Mouse (Mus musculus) cerebellum, adult 18-20 months (tissue): ENCODE data around the gene Acap1.
"Not testable (repeated sequence)": the region's sequence is repeated elsewhere in the genome, so short reads cannot be mapped to it uniquely, and the experiment has no call there.

Experiments used
- DNase-seq, 2 experiments: peaks; one replicate each; pipeline ENCODE4 v3.0.0; 2021

Gene Acap1

DNA sequence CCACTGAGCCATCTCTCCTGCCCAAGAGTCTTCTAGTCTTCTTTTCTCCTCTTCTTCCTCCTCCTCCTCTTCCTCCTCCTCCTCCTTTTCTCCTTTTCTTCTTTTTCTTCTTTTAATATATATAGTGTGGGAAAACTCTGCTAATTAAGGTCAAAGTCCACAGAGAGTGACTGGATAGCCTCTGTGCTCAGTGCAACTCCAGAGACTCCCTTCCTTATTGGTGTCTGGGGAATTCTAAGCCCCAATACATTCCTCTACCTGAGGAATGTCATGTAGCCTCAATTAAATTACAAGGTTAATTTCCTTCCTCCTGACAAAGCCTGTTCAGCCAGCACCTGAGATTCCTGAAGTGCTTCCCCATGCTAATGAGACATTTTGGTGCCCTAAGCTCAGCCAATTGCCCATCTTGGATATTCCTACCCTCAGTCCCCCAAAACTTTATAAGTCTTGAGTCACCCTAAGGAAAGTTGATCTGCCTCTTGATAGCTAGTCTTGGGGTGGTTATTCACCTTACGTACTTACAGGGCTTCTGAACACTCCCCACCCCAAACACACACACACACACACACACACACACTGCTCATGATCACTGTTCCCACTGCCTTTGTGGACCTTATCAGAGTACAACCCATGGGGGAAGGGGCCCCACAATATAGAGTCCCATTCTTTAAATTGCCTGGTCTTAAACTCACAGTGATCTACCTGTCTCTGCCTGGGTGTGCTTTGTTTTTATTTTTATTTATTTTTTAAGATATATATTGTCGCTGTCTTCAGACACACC, 24.9 kb downstream of the Acap1 start:
- no peak for DNase-seq

GRCm38 (mm10) chr11:69867335-69867734, 28.0 kb downstream of the Acap1 start:
- no peak for DNase-seq

- DNase-seq = no peak
Observed at GRCm38 (mm10) chr11:69865561-69865960, 29.8 kb downstream of the Acap1 start.

- DNase-seq = no peak
Observed at GRCm38 (mm10) chr11:69864138-69864860, 31.0 kb downstream of the Acap1 start.

DNA sequence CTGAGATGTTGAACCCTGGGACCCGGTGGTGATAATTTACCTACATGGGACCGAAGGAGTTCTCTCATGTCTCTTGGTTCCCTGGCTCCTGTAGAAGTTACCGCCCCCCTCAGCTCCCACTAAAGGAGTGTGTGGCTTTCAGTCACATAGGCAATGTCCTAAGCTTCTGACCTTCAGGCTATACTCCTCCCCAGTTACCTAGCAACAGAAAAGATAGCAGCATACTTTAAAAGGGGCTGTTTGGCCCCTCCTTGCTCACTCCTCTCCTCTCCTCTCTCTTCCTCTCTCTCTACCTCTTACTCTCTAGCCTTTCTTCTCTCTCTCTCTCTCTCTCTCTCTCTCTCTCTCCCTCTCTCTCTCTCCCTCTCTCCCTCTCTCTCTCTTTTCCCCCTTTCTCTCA, 31.6 kb downstream of the Acap1 start:
- not testable (repeated sequence) for DNase-seq

DNA sequence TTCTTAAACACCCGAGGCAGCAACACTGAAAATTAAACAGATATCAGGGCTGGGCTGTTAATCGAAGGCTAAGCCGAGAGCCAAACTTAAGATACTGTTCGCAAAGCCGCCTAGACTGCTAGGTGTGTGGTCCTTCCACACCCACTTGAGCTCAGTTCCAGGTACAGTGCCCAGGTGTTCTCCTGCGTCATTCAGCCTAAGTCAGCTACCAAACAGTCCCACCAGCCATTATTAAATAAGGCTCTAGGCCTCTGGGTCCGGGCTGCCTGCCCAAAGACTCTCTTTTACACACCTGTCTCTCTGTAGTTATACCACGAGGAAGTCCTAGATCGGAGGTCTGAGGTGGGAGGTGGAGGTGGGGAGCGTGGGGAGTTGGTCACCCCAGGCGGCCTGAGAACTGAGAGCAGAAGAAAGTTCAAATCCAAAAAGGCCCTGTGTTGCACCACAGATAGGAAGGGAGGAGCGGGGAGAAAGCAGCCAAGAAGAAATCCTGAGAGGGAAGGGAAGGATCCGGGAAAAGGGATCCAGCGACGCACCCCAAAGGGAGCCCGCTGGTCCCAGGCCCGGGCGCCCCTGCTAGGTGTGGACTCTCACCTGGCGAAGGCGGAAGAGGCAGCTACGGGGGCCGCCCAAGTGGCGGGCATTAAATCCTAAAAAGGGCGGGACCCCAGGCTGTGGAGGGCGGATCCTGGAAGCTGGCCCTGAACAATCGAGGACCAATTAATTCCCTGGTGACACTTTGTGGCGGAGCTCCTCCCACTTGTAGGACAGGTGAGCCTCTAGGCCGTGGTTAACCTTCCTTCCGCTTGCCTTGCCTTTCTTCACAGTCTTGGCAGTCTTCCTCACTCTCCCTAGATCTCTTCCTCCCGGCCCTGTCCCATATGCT, 37.0 kb downstream of the Acap1 start, which contains the start of gene Tnk1:
Gene Tnk1 (minus strand): TSS at position 618 of the 886 bp plus-strand sequence.
- DNase-seq = no peak

GRCm38 (mm10) chr11:69855347-69855746, 40.0 kb downstream of the Acap1 start:
- DNase-seq = peak; percentile 60 to 65

- DNase-seq = no peak
Observed at GRCm38 (mm10) chr11:69854680-69855079, 40.7 kb downstream of the Acap1 start.

DNA sequence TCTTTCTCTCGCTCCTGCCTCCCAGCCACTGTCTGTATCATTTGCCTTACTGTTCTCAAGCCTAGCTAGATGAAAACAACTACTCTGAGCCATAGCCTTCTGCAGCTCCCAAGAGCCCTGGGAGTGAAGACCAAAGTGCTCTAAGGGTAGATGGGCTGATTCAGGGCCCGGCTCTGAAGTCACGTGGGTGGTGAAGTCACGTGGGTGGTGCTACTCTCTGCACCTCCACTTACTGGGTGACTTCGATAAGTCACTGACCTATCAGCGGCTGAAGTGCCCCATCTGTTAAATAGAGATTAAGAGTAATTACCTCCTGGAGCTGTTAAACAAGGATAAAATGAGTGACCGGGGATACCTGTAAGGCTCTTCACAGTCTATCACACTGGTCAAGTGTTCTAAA, 41.3 kb downstream of the Acap1 start:
- no peak for DNase-seq

GRCm38 (mm10) chr11:69850754-69851153, 44.6 kb downstream of the Acap1 start:
- DNase-seq = no peak

DNA sequence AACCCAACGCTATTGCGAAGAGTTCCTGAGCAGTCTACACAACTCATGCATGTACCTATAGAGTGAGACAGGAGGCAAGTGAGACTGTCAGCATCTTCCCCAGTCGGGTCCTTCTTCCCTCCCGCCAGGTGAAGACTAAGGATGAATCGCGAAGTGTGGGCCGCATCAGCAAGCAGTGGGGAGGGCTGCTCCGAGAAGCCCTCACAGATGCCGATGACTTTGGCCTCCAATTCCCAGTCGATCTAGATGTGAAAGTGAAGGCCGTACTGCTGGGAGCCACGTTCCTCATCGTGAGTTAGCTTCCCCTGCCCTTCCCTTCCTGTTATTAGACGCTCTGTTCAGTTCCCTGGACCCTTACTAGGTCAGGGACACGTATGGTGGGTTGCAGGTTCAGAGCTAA, 45.5 kb downstream of the Acap1 start:
- no peak for DNase-seq

DNA sequence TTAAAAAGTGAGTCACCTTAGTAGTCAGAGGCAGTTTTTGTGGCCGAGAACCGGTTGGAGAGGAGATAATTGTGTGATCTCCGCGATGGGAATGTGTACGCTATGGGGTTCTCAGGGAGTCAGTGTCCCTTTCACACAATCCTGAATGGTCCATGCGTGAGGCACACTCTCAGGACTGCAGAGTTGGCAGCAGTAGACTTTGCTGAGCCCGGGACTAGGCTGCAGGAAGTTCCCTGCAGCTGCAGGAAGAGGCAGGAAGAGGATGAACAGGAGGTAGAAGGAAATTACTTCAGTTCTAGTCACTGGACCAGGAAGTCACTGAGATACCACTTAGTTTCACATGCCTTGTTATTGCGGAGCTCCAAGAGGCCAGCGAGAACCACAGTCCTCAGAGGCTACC, 46.2 kb downstream of the Acap1 start:
- DNase-seq = no peak

DNA sequence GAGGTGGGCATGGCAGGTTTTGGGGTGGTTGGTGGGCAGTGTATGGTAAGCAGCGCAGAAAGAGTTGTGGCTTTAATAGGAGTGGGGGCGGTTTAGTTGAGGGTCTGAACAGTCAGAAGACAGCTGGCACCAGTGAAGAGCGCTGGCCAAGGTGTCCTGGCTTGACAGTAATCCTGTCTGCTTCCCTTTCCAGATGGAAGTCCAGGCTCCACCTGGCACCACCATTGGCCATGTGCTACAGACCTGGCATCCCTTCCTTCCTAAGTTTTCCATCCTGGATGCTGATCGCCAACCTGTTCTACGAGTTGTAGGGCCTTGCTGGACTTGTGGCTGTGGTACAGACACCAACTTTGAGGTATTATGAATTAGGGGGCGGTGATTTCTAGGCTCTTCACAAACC, 47.3 kb downstream of the Acap1 start:
- peak; percentile 72 to 82 for DNase-seq

DNA sequence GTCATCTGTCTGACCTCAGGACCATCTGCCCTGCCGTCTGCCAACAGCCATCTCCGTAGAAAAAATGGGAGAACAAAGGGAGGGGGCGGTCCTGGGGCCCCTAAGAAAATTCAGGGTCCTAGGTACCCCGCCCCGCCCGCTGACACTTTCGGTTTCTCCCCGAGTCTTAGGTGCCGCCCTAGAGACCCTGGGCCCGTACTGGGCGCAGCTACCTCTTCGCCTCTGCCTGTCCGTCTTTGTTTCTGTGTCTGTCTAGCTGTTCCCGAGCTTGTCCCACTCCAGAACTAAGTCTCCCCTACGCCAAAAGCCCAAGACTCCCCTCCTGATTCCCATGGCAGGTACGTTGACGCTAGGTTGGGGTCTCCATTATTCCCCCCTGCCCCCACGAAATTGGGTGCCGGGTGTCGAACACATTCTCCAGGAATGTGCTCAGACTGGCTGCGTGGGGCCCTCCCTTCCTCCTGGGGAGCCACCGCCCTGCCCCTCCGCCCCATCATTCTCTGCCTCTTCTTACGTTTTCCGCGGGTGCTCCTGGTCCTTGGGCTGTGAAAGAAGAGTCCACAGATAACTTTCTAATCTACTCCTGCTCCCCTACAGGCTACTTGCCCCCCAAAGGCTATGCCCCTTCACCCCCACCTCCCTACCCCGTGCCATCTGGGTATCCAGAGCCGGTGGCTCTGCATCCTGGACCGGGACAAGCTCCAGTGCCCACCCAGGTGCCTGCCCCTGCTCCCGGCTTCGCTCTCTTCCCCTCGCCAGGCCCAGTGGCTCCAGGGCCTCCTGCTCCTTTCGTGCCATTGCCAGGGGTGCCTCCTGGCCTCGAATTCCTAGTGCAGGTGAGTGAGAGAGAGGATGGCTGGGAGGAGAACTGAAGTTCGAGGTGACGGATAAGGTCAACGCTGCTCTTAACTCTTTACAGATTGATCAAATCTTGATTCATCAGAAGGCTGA, 48.3 kb downstream of the Acap1 start:
- peak in 1 of 2 experiments; percentile 38 for DNase-seq

- peak; percentile 89 to 93 for DNase-seq
Observed at GRCm38 (mm10) chr11:69846198-69846680, 49.1 kb downstream of the Acap1 start, which contains the start of gene Plscr3. TSS of gene Plscr3 (plus strand) at chr11:69846376.

- peak in 1 of 2 experiments; percentile 33 for DNase-seq
Observed at GRCm38 (mm10) chr11:69838714-69839104, 56.6 kb downstream of the Acap1 start.

DNA sequence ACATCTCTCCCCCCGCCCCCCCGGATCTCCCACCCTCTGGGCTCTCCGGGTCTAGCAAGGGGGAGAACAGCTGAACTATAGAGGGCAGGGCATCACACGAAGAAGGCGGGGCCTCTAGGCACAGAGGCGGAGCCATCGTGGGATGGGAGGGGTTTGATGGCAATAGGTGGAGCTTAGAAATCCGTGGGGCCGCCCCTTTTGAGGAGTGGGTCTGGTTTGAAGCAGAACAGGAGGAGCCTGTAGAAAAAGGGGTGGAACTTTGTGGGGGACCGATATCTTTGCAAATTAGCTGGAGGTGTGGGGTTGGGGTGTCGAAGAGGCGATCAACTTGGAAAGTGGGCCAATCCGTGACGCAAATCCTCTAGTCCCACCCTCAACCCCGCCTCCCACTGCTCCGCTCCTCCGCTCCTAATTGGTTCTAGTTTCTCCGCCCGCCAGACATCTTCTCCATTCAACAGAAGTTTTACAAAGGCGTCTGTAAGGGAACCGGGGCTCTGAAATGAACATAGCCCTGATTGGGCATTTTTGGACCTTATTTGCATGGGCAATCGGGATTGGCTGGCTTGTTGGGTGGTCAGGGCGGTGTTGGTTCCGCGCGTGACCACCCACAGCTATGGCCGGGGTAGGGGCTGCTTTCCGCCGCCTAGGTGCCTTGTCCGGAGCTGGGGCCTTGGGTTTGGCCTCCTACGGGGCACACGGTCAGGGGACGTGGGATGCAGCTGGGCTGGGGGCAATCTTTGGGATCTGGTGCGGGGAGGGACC, 57.2 kb downstream of the Acap1 start, which contains the start of gene Tmem256:
Gene Tmem256 (plus strand): TSS at position 563 of the 762 bp plus-strand sequence.
- DNase-seq = peak; percentile 94 to 98

- peak in 1 of 2 experiments; percentile 86 for DNase-seq
Observed at GRCm38 (mm10) chr11:69837604-69837951, 57.8 kb downstream of the Acap1 start, which contains the start of gene Nlgn2. TSS of gene Nlgn2 (minus strand) at chr11:69837784.

- peak; percentile 43 to 70 for DNase-seq
Observed at GRCm38 (mm10) chr11:69836703-69837576, 58.4 kb downstream of the Acap1 start.

DNA sequence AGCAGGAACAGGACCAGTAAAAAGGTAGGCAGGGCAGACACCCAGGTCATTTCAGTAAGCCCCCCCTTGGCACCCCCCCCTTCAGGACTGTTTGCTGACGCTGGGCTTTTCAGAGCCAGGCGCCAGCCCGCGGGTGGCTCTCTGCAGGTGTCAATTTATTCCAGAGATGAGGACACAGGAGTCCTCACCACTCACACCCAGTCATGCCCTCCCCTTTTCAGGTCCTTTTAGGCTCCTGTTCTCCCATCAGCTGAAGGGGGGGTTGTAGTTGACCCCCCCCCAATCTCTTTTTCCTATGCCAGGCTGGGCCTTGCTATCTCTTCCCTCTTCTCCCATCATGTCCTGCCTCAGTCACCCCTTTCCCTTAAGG, 59.4 kb downstream of the Acap1 start:
- DNase-seq = no peak
